Mouse (Mus musculus): ENCODE measurements around the gene 1700001O22Rik. TPM values are rescaled to one million over a fixed set of nuclear protein-coding genes. Genes with fewer than 3 reads are reported as not detected.

1700001O22Rik gene
- total RNA-seq (2021) (1 to 10 TPM in 1 of 2 experiments, under 1 TPM in 1; 0.52 to 1.3 TPM), polyA plus RNA-seq (2012; rRNA removed) (0.73 and 1.1 TPM in 2 replicates)
- long read RNA-seq, partial matches to known transcripts = 0 of 1 reads
- long read RNA-seq, other reads (novel, unspliced or antisense) = 1 of 1 reads

DNA sequence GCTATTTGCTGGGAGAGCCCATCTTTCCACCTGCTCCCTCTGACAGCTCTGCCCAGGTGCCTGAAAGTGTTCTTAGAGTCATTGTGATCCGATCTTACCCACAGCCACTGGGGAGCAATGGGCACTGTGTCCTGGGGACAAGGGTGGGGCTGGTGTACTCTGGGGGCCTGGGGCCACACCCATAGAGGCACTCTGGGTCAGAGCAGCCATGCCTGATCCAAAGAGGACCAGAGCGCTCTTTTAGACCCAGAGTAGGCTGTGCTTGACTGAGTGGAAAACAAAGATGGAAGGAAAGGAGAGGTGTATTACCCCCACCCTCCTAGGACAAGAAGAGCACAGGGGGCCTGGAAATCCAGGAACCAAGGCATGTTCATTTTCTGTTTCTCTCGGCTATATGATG, at the start of gene 1700001O22Rik:
TSS of gene 1700001O22Rik (minus strand) at position 58 of the 400 bp plus-strand sequence.
- intact Hi-C loops (cut with DNase I) = no loop called here
- no peaks in the 10 kb centered on the region; the same call in 1 of the 2 replicates for H3K79me2 ChIP-seq (replicated peaks; ENCODE audit: control insufficient read depth, insufficient read depth, low read length)
- peaks cover 8% of the 10 kb centered on the region for H3K4me1 ChIP-seq (ENCODE audit: control insufficient read depth, insufficient read depth, low read length)
- WGBS = 85% methylated on average over 3 of the region's 3 CpGs
- DNase-seq = no peak
- no peak within 1 kb of the TSS for H3K27ac ChIP-seq
- no peak within 1 kb of the TSS for H3K4me3 ChIP-seq
- H3K36me3 ChIP-seq (ENCODE audit: control insufficient read depth, insufficient read depth, low read length) = no peaks in the 10 kb centered on the region
- no peaks in the 10 kb centered on the region for H3K27me3 ChIP-seq (ENCODE audit: control insufficient read depth, insufficient read depth, low read length)
- TF ChIP-seq POLR2A (IDR thresholded peaks at IDR 0.05; ENCODE audit: insufficient read depth, low read depth, low read length) (no peak), CTCF (IDR thresholded peaks at IDR 0.05) (no peak), EP300 (IDR thresholded peaks at IDR 0.05; ENCODE audit: insufficient read depth, low read depth, low read length) (no peak)
- no peak within 1 kb of the TSS for H3K9ac ChIP-seq (ENCODE audit: low read depth, low read length)

DNA sequence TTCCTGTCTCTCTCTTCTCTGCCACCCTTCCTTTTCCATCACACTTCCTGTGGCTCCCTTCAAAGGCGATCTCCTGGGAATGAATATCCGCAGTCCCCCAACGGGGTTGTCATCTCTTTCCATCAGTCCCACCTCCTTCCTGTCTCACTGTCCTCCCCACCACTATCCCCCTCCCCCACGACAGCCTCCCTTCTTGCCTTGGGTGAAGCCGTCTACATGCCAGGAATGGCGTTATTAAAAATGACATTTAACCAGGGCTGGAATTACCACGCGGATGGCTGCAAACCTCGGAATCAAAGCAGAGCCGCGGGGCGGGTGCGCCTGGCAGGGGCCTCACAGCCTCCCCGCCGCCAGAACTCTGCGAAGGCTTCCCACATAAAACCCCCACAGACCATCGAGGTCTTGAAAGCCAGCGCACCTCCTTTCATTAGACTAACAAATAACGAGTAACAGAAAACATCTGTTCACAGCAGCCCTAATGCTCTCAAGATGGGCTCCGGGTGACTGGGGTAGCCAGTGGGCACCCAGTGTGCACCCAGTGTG, 49.4 kb upstream of the 1700001O22Rik start:
- Histone ChIP-seq H3K4me1 (ENCODE audit: control insufficient read depth, insufficient read depth, low read length) (no peaks in the 10 kb centered on the region), H3K36me3 (ENCODE audit: control insufficient read depth, insufficient read depth, low read length) (no peaks in the 10 kb centered on the region), H3K4me3 (no peak overlapping the region), H3K27me3 (ENCODE audit: control insufficient read depth, insufficient read depth, low read length) (no peaks in the 10 kb centered on the region), H3K27ac (no peak overlapping the region), H3K79me2 (replicated peaks; ENCODE audit: control insufficient read depth, insufficient read depth, low read length) (no peaks in the 10 kb centered on the region), H3K9ac (ENCODE audit: low read depth, low read length) (no peak overlapping the region)
- WGBS = 31% methylated on average over 20 of the region's 20 CpGs
- no peak for TF ChIP-seq POLR2A (IDR thresholded peaks at IDR 0.05; ENCODE audit: insufficient read depth, low read depth, low read length)
- no peak for TF ChIP-seq EP300 (IDR thresholded peaks at IDR 0.05; ENCODE audit: insufficient read depth, low read depth, low read length)
- no peak for TF ChIP-seq CTCF (IDR thresholded peaks at IDR 0.05)
- DNase-seq = no peak
- intact Hi-C loops (cut with DNase I) = no loop called here

DNA sequence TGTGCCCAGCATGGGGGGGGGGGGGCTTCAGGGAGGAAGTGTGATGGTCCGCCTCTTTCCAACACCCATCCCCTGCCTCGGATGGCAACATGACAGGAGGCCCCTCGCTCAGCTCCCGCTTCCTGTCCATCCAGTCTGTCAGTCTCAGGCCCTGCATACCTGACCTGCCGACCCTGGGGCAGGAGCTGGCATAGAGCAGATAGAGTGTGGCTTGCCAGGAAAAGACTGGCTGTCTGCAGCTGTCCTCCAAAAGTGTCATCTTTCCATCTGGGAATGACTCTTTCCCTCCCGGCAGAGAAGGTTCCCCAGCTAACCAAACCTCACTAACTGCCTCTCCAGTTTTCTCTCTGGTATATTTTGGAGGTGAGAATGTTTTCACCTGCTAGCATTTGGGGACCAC, 47.1 kb upstream of the 1700001O22Rik start:
- H3K9ac ChIP-seq (ENCODE audit: low read depth, low read length) = no peak overlapping the region

DNA sequence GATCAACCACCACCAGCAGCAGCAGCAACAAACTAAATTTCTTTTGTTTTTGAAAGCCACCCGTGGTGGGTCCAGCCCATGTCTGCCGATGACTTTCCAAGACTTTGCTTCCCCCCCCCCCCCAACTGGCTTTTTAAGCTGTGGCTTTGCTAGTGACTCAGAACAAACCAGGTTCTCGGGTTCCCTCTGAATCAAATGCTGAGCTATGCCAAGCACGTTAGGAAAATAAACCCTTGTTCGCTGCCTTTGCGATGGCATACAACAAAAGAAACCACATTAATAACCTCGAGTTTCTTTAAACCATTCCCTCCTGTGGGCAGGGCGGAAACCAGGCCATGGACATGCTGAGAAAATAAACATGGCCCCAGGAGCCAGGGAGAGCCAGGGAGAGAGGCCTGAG, 44.7 kb upstream of the 1700001O22Rik start:
- Histone ChIP-seq H3K27ac (no peak overlapping the region), H3K4me1 (ENCODE audit: control insufficient read depth, insufficient read depth, low read length) (peaks cover 1% of the 10 kb centered on the region; the same call in 1 of the 2 replicates)
- intact Hi-C loops (cut with DNase I) = no loop called here

More for the DNA sequence above, 47.1 kb upstream of the 1700001O22Rik start:
- H3K4me3 ChIP-seq = no peak overlapping the region
- no peaks in the 10 kb centered on the region for H3K27me3 ChIP-seq (ENCODE audit: control insufficient read depth, insufficient read depth, low read length)
- H3K4me1 ChIP-seq (ENCODE audit: control insufficient read depth, insufficient read depth, low read length) = peaks cover 1% of the 10 kb centered on the region; the same call in 1 of the 2 replicates
- no peak overlapping the region for H3K27ac ChIP-seq
- no peak for DNase-seq
- WGBS = 40% methylated on average over 6 of the region's 6 CpGs
- intact Hi-C loops (cut with DNase I) = no loop called here
- H3K36me3 ChIP-seq (ENCODE audit: control insufficient read depth, insufficient read depth, low read length) = no peaks in the 10 kb centered on the region
- no peaks in the 10 kb centered on the region for H3K79me2 ChIP-seq (replicated peaks; ENCODE audit: control insufficient read depth, insufficient read depth, low read length)
- TF ChIP-seq CTCF (IDR thresholded peaks at IDR 0.05) = no peak
- no peak for TF ChIP-seq EP300 (IDR thresholded peaks at IDR 0.05; ENCODE audit: insufficient read depth, low read depth, low read length)
- TF ChIP-seq POLR2A (IDR thresholded peaks at IDR 0.05; ENCODE audit: insufficient read depth, low read depth, low read length) = no peak

DNA sequence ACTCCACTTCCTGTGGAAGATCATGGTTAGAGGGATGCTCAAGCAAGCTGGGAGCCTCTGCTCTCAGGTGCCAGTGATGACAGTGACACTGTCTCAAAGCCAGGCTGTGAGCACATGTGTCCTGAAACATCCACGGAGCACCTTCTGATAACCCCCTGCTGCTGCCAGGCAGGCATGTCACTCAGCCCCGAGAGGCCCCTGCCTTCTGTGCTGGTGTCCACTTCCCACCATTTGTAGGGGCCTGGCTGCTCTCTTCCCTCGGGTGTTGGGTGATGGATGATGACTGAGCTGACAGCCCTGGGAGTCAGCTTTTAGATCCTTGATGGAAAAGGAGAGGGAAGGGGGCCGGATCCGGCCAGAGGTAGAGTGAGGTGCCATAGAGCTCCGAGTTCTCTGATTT, 43.3 kb upstream of the 1700001O22Rik start:
- Histone ChIP-seq H3K4me3 (no peak overlapping the region), H3K79me2 (replicated peaks; ENCODE audit: control insufficient read depth, insufficient read depth, low read length) (no peaks in the 10 kb centered on the region), H3K27me3 (ENCODE audit: control insufficient read depth, insufficient read depth, low read length) (no peaks in the 10 kb centered on the region; the same call in 1 of the 2 replicates), H3K9ac (ENCODE audit: low read depth, low read length) (no peak overlapping the region), H3K27ac (no peak overlapping the region), H3K36me3 (ENCODE audit: control insufficient read depth, insufficient read depth, low read length) (no peaks in the 10 kb centered on the region), H3K4me1 (ENCODE audit: control insufficient read depth, insufficient read depth, low read length) (peaks cover 1% of the 10 kb centered on the region; the same call in 1 of the 2 replicates)
- DNase-seq = no peak
- no peak for TF ChIP-seq CTCF (IDR thresholded peaks at IDR 0.05)
- no peak for TF ChIP-seq EP300 (IDR thresholded peaks at IDR 0.05; ENCODE audit: insufficient read depth, low read depth, low read length)
- TF ChIP-seq POLR2A (IDR thresholded peaks at IDR 0.05; ENCODE audit: insufficient read depth, low read depth, low read length) = no peak
- intact Hi-C loops (cut with DNase I) = no loop called here
- 47% methylated on average over 6 of the region's 6 CpGs for WGBS

More for the DNA sequence above, 44.7 kb upstream of the 1700001O22Rik start:
- H3K4me3 ChIP-seq = no peak overlapping the region
- no peaks in the 10 kb centered on the region for H3K79me2 ChIP-seq (replicated peaks; ENCODE audit: control insufficient read depth, insufficient read depth, low read length)
- no peaks in the 10 kb centered on the region for H3K36me3 ChIP-seq (ENCODE audit: control insufficient read depth, insufficient read depth, low read length)
- no peak overlapping the region for H3K9ac ChIP-seq (ENCODE audit: low read depth, low read length)
- no peak for DNase-seq
- WGBS = 75% methylated on average over 8 of the region's 8 CpGs
- H3K27me3 ChIP-seq (ENCODE audit: control insufficient read depth, insufficient read depth, low read length) = no peaks in the 10 kb centered on the region; the same call in 1 of the 2 replicates
- TF ChIP-seq POLR2A (IDR thresholded peaks at IDR 0.05; ENCODE audit: insufficient read depth, low read depth, low read length) = no peak

DNA sequence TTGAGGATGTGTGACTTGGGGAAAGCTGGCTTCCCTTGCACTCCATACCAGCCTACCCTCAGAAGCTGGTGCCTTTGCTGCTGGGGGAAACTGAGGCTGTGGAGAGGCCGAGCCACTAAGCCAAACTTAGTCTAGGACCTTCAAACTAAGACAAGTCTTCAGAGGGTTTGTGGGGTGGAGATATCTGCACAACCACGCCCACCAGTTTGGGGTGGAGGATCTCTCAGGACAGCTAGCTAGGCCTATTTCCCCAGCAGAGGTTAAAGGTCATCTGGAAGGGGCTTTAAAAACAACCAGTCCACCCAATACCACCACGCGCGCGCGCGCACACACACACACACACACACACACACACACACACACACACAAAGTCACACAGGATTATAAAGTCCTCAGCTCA, 42.8 kb upstream of the 1700001O22Rik start:
- Histone ChIP-seq H3K79me2 (replicated peaks; ENCODE audit: control insufficient read depth, insufficient read depth, low read length) (no peaks in the 10 kb centered on the region), H3K4me3 (no peak overlapping the region), H3K27me3 (ENCODE audit: control insufficient read depth, insufficient read depth, low read length) (no peaks in the 10 kb centered on the region; the same call in 1 of the 2 replicates), H3K9ac (ENCODE audit: low read depth, low read length) (no peak overlapping the region), H3K27ac (no peak overlapping the region), H3K4me1 (ENCODE audit: control insufficient read depth, insufficient read depth, low read length) (peaks cover 1% of the 10 kb centered on the region; the same call in 1 of the 2 replicates), H3K36me3 (ENCODE audit: control insufficient read depth, insufficient read depth, low read length) (no peaks in the 10 kb centered on the region)
- intact Hi-C loops (cut with DNase I) = no loop called here
- no peak for DNase-seq
- TF ChIP-seq EP300 (IDR thresholded peaks at IDR 0.05; ENCODE audit: insufficient read depth, low read depth, low read length) = no peak
- no peak for TF ChIP-seq POLR2A (IDR thresholded peaks at IDR 0.05; ENCODE audit: insufficient read depth, low read depth, low read length)
- no peak for TF ChIP-seq CTCF (IDR thresholded peaks at IDR 0.05)
- 76% methylated on average over 8 of the region's 8 CpGs for WGBS
